Mouse (Mus musculus) heart, embryonic 11.5 days (tissue): Measurements from ENCODE around the gene Atn1. TPM values are rescaled to one million over a fixed set of nuclear protein-coding genes. Genes with fewer than 3 reads are reported as not detected.
A peak's percentile ranks its signal among the peaks of the same experiment; 100 is the strongest.

Source experiments
- ATAC-seq: fragments of 200-750 bp; cut with Nextera tagmentation; replicated peaks from 2 replicates; pipeline ENCODE4 v1.8.0; 2017; ENCODE audit warnings: moderate library complexity; ENCODE audit not compliant: insufficient number of reproducible peaks, low FRiP score, low TSS enrichment
- H3K27ac ChIP-seq: fragments of 300-500 bp; sonication (generic); 2 replicates; pipeline ENCODE4 v1.5.1; 2014; ENCODE audit warnings: mild to moderate bottlenecking, low read depth, low read length
- H3K27me3 ChIP-seq: fragments of 300-500 bp; sonication (generic); 2 replicates; pipeline ENCODE4 v1.6.1; 2014; ENCODE audit warnings: mild to moderate bottlenecking, low read length, mixed read lengths; ENCODE audit not compliant: control insufficient read depth, insufficient read depth
- H3K36me3 ChIP-seq: fragments of 300-500 bp; sonication (generic); 2 replicates; pipeline ENCODE4 v1.6.1; 2014; ENCODE audit warnings: mild to moderate bottlenecking, low read length, moderate library complexity, mixed read lengths; ENCODE audit not compliant: control insufficient read depth, insufficient read depth
- H3K4me1 ChIP-seq: fragments of 300-500 bp; sonication (generic); 2 replicates; pipeline ENCODE4 v1.6.1; 2014; ENCODE audit warnings: low read length; ENCODE audit not compliant: control insufficient read depth, insufficient read depth
- H3K4me2 ChIP-seq: fragments of 300-500 bp; sonication (generic); 2 replicates; pipeline ENCODE4 v1.6.1; 2014; ENCODE audit warnings: mild to moderate bottlenecking, moderate library complexity
- H3K4me3 ChIP-seq: fragments of 300-500 bp; sonication (generic); 2 replicates; pipeline ENCODE4 v1.5.1; 2014; ENCODE audit warnings: low read depth, low read length
- H3K9ac ChIP-seq: fragments of 300-500 bp; sonication (generic); 2 replicates; pipeline ENCODE4 v1.6.1; 2014; ENCODE audit warnings: mild to moderate bottlenecking, low read depth, low read length, moderate library complexity
- H3K9me3 ChIP-seq: fragments of 300-500 bp; sonication (generic); replicated peaks from 2 replicates; pipeline ENCODE4 v1.6.1; 2016; ENCODE audit warnings: low read length; ENCODE audit not compliant: control insufficient read depth
- WGBS: fragments of 180-500 bp; shearing (Covaris S2); extraction: QIAGEN DNeasy Blood & Tissue Kit; methylation state at CpG from one replicate; pipeline ENCODE4 v1.1.7; 2014; ENCODE audit not compliant: insufficient replicate concordance; 5-methylcytosine and 5-hydroxymethylcytosine counted together
- microRNA counts: library from miRNA; unstranded; fragments of <30 nt; microRNA quantifications from one replicate; lab custom pipeline; 2015
- microRNA-seq: library from miRNA; unstranded; fragments of <30 nt; microRNA quantifications from one replicate; pipeline ENCODE4, GENCODE M21; 2016; ENCODE audit warnings: borderline number of aligned reads
- polyA plus RNA-seq: library from polyadenylated mRNA; unstranded; fragments of >200 nt; fragmentation: Nextera tagmentation; extraction: Ambion mirVana; gene quantifications from 2 replicates; pipeline ENCODE4 v1.2.1, GENCODE M21; 2014

The Atn1 gene
- polyA plus RNA-seq, 1 experiment from 2014 or later: 9.5 TPM

GRCm38 (mm10) chr6:124694166-124694955, 62.0 kb downstream of the Atn1 start:
- Histone ChIP-seq H3K27ac (no peak overlapping the region), H3K36me3 (no peaks in the 10 kb centered on the region), H3K4me3 (no peak overlapping the region), H3K4me2 (no peak overlapping the region), H3K9me3 (no peaks in the 10 kb centered on the region), H3K9ac (no peak overlapping the region), H3K27me3 (no peaks in the 10 kb centered on the region), H3K4me1 (no peaks in the 10 kb centered on the region)
- ATAC-seq: no peak
- WGBS: 77% methylated on average over 15 of the region's 15 CpGs

DNA sequence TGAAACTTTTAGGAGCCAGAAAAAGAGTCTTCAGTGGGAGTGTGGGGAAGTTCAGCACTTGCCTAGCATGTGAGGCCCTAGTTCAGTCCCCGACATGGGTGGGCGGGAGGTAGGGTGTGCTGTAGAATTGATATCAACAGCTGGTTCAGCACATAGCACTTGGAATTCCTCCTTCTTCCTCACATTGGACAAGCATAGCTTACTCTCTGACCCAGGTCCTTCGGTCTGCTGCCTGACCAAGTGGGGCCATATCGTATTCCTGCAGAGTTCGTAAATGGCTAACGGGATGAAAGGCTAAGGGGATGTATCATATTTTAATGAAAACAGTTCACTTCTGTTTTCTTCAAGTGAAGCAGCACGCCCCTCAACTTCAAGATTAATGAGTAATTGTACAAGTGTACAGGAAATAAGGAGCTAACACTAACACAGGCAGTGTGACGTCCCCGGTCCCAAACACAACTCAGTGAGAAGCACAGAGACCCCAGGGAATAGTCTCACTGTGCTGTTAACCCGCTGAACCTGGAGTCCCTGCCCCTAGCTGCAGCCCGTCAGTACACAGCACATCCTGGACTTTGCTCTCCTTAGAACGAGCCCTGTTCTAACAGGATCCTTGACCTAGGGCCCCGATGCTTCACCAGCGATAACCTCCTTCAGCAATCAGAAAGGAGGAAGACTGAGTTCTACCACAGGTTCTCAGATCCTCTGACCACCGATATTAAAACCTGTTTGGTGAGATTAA, 62.9 kb downstream of the Atn1 start:
- WGBS: 72% methylated on average over 15 of the region's 15 CpGs
- Histone ChIP-seq H3K27ac (no peak overlapping the region), H3K9ac (no peak overlapping the region), H3K27me3 (no peaks in the 10 kb centered on the region), H3K4me3 (no peak overlapping the region), H3K4me2 (no peak overlapping the region), H3K36me3 (no peaks in the 10 kb centered on the region), H3K9me3 (no peaks in the 10 kb centered on the region), H3K4me1 (no peaks in the 10 kb centered on the region)
- no peak for ATAC-seq

MicroRNAs encoded within 50 kb of the gene (microRNA counts, 519-probe panel; counts per million panel counts)
- microRNA mmu-miR-141 (lab: Ali Mortazavi, UCI) (32.2 counts per million), microRNA mmu-miR-200c (lab: Ali Mortazavi, UCI) (2,986 counts per million, percentile 12 among the panel's probes with 10 or more counts)

Small RNAs within 50 kb of the gene (microRNA-seq; reads per million reads assigned to microRNA genes)
- 55.8 reads per million, percentile 59 among the genes with 10 or more reads in this experiment for gene Mir141
- 448 reads per million, percentile 79 among the genes with 10 or more reads in this experiment for gene Mir200c

Other genes starting within 250 kb of the Atn1 start
- 0.09 and 0.21 TPM in 2 replicates for gene C1ra, start 244.1 kb downstream of the Atn1 start, polyA plus RNA-seq
- gene C1s1, start 214.2 kb downstream of the Atn1 start, polyA plus RNA-seq: 0.26 TPM in 1 of 2 replicates, not detected in the other
- not detected in 2 replicates for gene C1rb, start 186.2 kb downstream of the Atn1 start, polyA plus RNA-seq
- gene C1s2, start 120.4 kb downstream of the Atn1 start, polyA plus RNA-seq: not detected in 2 replicates
- 35.5 and 41.1 TPM in 2 replicates for gene Lpcat3, start 93.5 kb downstream of the Atn1 start, polyA plus RNA-seq
- 139 and 148 TPM in 2 replicates for gene Emg1, start 44.3 kb downstream of the Atn1 start, polyA plus RNA-seq
- 335 and 336 TPM in 2 replicates for gene Phb2, start 44.2 kb downstream of the Atn1 start, polyA plus RNA-seq
- gene Ptpn6, start 17.8 kb downstream of the Atn1 start, polyA plus RNA-seq: 4.8 and 6.9 TPM in 2 replicates
- 352 and 380 TPM in 2 replicates for gene Grcc10, start 15.2 kb downstream of the Atn1 start, polyA plus RNA-seq
- not detected in 2 replicates for gene Gm45234, start 503 bp downstream of the Atn1 start, polyA plus RNA-seq
- gene Eno2, start 13.1 kb upstream of the Atn1 start, polyA plus RNA-seq: 5.3 TPM in 2 replicates
- not detected in 2 replicates for gene Lrrc23, start 23.2 kb upstream of the Atn1 start, polyA plus RNA-seq
- gene Spsb2, start 52.1 kb upstream of the Atn1 start, polyA plus RNA-seq: 4.5 and 6.6 TPM in 2 replicates
- 1,419 and 1,543 TPM in 2 replicates for gene Tpi1, start 57.8 kb upstream of the Atn1 start, polyA plus RNA-seq
- gene Usp5, start 73.0 kb upstream of the Atn1 start, polyA plus RNA-seq: 87.3 and 98.3 TPM in 2 replicates
- gene Cdca3, start 73.0 kb upstream of the Atn1 start, polyA plus RNA-seq: 137 and 153 TPM in 2 replicates
- 5.4 and 6.6 TPM in 2 replicates for gene Gnb3, start 83.8 kb upstream of the Atn1 start, polyA plus RNA-seq
- gene P3h3, start 101.2 kb upstream of the Atn1 start, polyA plus RNA-seq: 13.8 and 15.8 TPM in 2 replicates
- 0.69 and 0.80 TPM in 2 replicates for gene Gpr162, start 107.5 kb upstream of the Atn1 start, polyA plus RNA-seq
- gene Cd4, start 131.7 kb upstream of the Atn1 start, polyA plus RNA-seq: not detected in 2 replicates
- gene Lag3, start 155.2 kb upstream of the Atn1 start, polyA plus RNA-seq: 1.1 and 1.3 TPM in 2 replicates
- gene Ptms, start 163.6 kb upstream of the Atn1 start, polyA plus RNA-seq: 138 and 158 TPM in 2 replicates
- 326 and 347 TPM in 2 replicates for gene Mlf2, start 174.9 kb upstream of the Atn1 start, polyA plus RNA-seq
- gene Cops7a, start 209.0 kb upstream of the Atn1 start, polyA plus RNA-seq: 134 and 142 TPM in 2 replicates
- gene Pianp, start 240.2 kb upstream of the Atn1 start, polyA plus RNA-seq: 0.41 TPM in 1 of 2 replicates, not detected in the other